Mouse (Mus musculus): Measurements from ENCODE around the gene Cfd.

The Cfd gene

DNA sequence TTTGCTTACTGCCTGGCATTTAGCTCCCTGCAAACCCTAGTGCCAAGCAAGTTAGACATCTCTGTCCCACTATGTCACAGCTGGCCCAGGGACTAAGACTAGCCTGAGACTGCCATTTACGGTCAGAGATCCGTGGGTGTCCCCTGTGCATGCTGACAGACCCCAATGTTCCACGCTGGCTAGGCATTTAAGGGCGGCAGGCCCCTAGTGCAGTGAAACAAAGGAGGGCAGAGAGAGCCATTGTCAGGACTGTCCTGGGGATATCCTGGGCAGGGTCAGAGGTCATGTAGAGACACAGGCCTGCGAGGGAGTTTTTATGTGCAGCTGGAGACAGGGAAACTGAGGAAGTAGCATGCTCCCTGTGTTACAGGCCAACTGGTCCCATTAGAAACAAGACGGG lies 43.2 kb downstream of the Cfd start:
- no peak for DNase-seq (ENCODE audit: low spot score in 2 of 2)

DNA sequence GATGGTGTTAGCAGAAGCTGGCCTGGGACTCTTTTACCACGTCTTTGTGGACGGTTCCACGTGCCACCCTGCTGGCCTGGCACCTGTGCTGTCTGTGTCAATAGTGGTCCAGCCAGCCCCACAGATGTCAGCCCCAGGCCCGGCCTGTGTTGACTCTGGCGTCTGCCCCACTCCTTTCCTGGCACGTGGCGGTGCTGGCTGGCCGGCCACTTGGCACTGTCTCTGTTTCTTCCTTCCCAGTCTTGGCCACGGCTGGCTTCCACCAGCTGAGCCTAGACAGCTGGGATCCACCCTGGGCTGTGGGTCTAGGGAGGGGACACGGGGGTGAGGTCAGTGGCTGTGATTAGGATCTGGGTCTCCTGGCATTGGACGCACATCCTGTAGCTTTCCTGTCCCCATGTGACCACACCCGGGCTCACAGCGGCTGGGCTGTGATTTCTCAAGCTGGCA lies 43.6 kb downstream of the Cfd start:
- no peak for DNase-seq (ENCODE audit: low spot score in 2 of 2)

DNA sequence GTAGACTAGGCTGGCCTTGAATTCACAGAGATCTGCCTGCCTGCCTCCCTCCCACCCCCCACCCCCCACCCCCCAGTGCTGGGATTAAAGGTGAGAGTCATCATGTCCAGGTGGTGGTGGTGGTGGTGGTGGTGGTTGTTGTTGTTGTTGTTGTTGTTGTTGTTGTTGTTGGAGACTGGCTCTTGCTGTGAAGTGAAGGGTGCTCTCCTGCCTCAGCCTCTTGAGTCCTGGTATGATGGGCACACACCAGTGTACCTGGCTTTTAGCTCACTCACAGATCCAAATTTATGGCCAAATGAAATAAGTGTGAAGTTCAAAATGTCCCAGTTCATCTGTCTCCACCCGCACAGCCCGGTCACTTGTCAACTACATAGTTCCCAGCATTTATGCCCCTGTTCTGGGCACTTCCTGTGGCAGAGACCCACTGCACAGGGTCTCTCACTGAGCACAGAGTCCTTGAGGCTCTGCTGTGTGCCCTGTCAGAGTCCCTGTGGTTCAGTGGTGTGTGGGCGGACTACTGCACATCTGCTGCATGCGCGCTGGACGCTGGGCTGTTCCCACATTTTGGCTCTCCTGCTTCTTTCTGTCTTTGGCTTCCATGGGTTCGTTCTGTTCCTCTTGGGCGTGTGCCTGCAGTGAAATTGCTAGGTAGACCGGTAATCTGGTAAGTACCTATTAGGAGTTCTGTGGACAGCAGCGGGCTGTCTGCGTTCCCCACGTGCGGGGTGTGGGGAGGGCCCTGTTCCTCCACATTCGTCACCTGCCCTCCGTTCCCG lies 44.3 kb downstream of the Cfd start:
- DNase-seq (ENCODE audit: low spot score in 2 of 2): no peak

DNA sequence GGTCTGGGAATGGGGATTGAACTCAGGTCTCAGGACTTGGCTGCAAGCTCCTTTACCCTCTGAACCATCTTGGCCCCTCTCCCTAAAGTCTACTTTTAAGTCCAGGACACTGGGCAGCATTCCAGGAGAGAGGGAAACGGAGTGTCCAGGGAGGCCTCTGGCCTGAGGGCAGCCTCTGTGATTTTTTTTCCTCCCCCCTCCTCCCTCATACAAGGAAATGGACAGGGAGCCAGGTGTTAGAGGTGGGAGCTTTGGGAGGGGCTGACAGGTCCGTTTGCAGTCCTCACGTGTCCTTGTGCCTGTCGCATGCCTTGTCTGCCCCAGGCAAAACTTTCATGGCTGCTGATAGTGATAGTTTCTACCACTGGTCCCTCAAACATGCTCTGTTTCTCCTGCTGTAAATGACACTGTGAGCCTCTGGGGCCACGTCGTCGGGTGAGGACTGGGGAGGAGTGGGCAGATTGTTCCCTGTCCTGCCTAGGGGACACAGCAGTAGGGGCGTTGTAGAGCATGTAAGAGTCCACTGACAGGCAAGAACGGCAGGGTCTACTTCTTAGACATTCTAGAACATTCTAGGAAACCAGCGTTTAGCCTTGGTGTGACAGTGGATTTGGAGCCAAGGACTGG lies 45.7 kb downstream of the Cfd start:
- no peak for DNase-seq (ENCODE audit: low spot score in 2 of 2)

DNA sequence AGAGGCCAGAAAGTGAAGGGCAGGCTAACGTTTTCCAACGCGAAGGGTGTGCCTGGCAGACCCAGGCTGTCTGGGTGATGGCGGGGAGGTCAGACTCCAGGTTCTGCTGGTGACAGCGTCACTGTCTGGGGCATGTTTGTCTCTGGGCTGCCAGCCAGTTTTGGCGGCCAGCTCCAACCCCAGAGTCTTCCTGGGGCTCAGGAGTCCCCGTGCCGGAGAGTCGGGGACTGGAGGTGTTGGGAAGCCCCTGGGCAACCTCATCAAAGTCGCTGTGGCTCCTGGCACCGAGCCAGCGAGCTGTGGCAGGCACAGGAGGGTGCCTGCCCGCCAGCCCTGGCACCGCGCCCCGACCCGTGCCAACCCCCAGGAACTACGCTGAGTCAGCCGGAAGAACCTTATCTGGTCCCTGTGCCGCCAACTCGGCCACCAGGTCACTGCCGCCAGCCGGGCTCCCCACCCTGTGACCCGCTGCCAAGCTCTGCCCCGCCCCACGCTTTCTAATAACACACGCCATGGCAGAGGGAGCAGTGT lies 46.3 kb downstream of the Cfd start:
- DNase-seq (ENCODE audit: low spot score in 2 of 2): peak; percentile 82 to 84

DNA sequence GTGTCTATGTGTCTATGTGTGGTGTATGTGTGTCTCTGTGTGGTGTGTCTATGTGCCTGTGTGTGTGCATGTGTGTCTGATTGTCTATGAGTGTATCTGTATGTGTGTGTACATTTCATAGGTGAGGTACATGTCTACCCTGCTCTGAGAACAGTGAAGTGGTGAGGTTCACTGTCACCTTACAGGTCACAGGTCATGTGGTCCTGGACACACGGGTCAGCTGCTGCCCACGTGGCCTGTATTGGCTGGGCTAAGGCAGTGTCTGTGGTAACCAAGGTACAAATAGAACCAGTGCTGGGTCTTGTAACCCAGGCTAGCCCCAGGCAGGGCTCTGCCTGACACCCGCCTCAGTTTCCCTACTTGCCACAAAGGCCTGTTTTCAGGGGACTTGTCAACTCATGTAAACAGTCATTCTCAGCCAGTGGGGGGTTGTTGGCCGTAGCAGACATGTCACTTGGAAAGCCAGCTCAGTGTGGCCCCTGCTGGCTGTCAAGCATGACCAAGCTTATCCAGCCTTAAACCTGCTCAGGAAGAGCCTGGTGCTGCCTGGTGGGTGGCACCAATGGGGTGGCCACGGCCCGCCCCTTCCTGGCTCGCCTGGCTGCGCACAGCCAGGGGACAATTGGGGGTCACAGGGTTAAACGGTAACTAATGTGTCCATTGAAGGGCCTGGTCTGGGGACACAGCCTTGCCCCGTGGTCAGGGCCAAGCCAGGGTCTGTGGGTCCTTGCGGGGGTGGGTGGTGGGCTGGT lies 47.3 kb downstream of the Cfd start:
- no peak for DNase-seq (ENCODE audit: low spot score in 2 of 2)

DNA sequence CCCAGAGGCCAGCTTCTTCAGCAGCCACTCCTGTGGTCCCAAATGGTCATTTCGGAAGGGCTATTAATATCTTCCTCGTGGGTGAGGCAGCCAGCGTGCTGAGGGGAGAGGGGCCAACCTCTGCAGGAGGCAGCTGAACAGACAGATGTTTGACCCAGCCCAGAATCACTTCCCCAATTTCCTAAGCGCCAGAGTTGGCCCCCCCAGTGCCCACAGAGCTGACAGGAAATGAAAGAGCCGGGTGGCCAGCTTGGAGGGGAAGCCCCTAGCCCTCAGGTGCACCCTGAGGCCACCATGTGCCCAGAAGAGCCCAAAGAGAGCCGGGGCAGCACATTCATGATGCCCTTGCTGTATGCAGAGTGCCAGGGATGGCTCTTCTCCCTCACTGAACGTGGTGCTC lies 50.1 kb downstream of the Cfd start:
- peak; percentile 55 to 69 for DNase-seq (ENCODE audit: low spot score in 2 of 2)

Data from spleen, postnatal 14 days (tissue).